Mouse (Mus musculus) NIH3T3 (cell line): ENCODE results near the gene Ccdc71.
A peak's percentile ranks its signal among the peaks of the same experiment; 100 is the strongest.

ENCODE experiments used
- DNase-seq: peaks from one replicate; pipeline ENCODE4 v3.0.0-alpha.2; 2012; ENCODE audit warnings: low read depth

The Ccdc71 gene

DNA sequence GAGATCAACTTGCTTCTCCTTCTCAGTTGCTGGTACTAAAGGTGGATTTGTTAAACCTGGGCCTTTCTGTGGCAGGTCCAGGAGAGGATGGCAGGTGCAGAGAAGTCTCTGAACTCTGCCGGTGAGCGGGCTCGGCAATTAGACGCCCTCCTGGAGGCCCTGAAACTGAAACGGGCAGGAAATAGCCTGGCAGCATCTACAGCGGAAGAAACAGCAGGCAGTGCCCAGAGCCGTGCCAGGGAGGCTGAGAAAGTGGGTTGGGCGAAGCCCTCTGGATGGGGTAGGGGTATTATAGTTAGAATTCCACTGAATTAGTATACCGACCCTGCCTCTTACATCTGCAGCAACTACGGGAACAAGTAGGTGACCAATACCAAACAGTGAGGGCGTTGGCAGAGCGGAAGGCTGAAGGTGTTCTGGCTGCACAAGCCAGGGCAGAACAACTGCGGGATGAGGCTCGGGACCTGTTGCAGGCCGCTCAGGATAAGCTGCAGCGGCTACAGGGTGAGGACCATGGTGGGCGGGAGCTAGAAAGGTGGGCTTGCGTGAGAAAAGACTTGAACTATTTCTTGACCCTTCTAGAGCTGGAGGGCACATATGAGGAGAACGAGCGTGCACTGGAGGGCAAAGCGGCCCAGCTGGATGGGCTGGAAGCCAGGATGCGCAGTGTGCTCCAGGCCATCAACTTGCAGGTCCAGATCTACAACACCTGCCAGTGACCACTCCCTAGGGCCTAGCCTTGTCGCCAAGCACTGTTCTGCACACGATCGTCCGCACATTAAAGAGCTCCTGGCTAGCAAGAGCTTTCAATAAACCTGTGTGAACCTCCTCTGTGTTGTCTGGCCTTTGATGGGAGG, 29.6 kb downstream of the Ccdc71 start:
- no peak for DNase-seq

GRCm38 (mm10) chr9:108490559-108491285, 30.4 kb downstream of the Ccdc71 start, which contains the start of gene Usp19:
TSS of gene Usp19 (plus strand) at chr9:108490602.
- peak; percentile 96 for DNase-seq

DNA sequence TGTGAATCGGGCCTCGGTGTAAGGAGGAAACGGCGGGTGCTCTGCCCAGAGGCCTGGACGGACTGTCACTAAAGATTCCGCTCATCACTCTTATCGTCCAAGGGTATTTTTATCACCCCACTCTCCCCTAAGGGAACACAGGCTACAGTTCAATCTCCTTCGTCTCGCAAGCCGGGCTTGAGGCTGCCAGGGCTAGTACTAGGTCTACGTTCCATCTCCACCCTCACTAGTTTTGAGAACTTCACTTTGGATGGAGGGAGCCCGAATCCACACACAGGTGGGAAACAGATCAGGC, 30.9 kb downstream of the Ccdc71 start:
- DNase-seq, result no peak

GRCm38 (mm10) chr9:108492043-108492750, 31.9 kb downstream of the Ccdc71 start:
- peak; percentile 60 for DNase-seq

GRCm38 (mm10) chr9:108493246-108493645, 32.9 kb downstream of the Ccdc71 start:
- DNase-seq, result no peak

GRCm38 (mm10) chr9:108494146-108494825, 34.0 kb downstream of the Ccdc71 start:
- DNase-seq, result no peak

- no peak for DNase-seq
Measured at GRCm38 (mm10) chr9:108494905-108495304, 34.6 kb downstream of the Ccdc71 start.

DNA sequence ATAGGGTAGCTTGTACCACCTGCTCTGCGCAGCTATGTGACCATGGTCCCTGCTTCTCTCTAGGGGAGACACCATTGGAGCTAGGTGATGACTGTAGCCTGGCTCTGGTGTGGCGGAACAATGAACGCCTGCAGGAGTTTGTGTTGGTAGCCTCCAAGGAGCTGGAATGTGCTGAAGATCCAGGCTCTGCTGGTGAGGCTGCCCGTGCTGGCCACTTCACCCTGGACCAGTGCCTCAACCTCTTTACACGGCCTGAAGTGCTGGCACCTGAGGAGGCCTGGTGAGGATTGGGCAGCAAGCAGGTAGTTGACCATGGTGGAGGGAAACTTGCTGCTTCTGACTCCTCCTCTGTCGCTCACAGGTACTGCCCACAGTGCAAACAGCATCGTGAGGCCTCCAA, 38.9 kb downstream of the Ccdc71 start:
- no peak for DNase-seq

DNA sequence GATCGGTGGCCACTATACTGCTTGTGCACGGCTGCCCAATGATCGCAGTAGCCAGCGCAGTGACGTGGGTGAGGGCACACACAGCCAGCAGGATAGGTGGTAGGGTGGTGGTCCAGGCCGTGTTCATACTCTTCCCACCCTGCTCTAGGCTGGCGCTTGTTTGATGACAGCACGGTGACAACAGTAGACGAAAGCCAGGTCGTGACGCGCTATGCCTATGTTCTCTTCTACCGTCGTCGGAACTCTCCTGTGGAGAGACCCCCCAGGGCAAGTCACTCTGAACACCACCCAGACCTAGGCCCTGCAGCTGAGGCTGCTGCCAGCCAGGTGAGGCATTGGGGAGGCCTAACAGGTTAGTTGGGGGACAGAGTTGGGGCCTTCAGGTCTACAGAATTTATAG, 39.6 kb downstream of the Ccdc71 start:
- DNase-seq, result no peak

- no peak for DNase-seq
Measured at GRCm38 (mm10) chr9:108506901-108507300, 46.6 kb downstream of the Ccdc71 start.

- DNase-seq, result peak; percentile 96
Measured at GRCm38 (mm10) chr9:108507619-108508434, 47.5 kb downstream of the Ccdc71 start, which contains the start of gene Qars. TSS of gene Qars (plus strand) at chr9:108507706.

DNA sequence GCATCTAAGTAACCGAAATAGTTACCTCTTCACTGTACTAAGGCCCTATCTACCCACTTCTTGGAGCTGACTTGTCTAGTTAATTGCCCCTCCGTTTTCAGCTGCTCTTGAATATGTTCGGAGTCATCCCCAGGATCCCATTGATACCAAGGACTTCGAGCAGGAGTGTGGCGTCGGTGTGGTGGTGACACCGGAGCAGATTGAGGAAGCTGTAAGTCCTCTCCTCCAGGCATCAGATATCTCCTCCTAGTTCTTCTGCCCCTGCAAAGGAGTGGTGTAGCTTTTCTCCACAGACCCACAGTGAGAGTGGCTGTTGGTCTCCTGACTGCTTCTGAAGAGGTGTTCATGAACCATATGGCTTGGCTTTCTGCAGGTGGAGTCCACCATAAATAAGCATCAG, 48.4 kb downstream of the Ccdc71 start:
- DNase-seq, result no peak
